Mouse (Mus musculus): ENCODE data around the gene Pygo1. TPM values are rescaled to one million over a fixed set of nuclear protein-coding genes. Genes with fewer than 3 reads are reported as not detected.

Gene Pygo1
- polyA plus RNA-seq, 1 experiment from 2014 or later, result 1.9 TPM

GRCm38 (mm10) chr9:72972984-72973383, 47.5 kb downstream of the Pygo1 start:
- Histone ChIP-seq H3K4me2 (ENCODE audit: low read depth, low read length) (no peak overlapping the region), H3K27ac (ENCODE audit: low read length) (no peak overlapping the region), H3K27me3 (ENCODE audit: control insufficient read depth, insufficient read depth, low read length) (no peaks in the 10 kb centered on the region), H3K9me3 (replicated peaks; ENCODE audit: control insufficient read depth, low read length) (no peaks in the 10 kb centered on the region), H3K4me3 (ENCODE audit: low read length) (no peak overlapping the region), H3K9ac (ENCODE audit: low read length) (no peak overlapping the region), H3K36me3 (ENCODE audit: control insufficient read depth, insufficient read depth) (no peaks in the 10 kb centered on the region), H3K4me1 (ENCODE audit: control insufficient read depth, insufficient read depth, low read length) (no peaks in the 10 kb centered on the region)
- no peak for ATAC-seq (replicated peaks; ENCODE audit: extremely low read depth, insufficient read depth, low FRiP score)

GRCm38 (mm10) chr9:72974734-72975133, 49.3 kb downstream of the Pygo1 start:
- ATAC-seq (replicated peaks; ENCODE audit: extremely low read depth, insufficient read depth, low FRiP score), result no peak
- no peak overlapping the region for H3K4me3 ChIP-seq (ENCODE audit: low read length)
- no peaks in the 10 kb centered on the region for H3K9me3 ChIP-seq (replicated peaks; ENCODE audit: control insufficient read depth, low read length)
- H3K27ac ChIP-seq (ENCODE audit: low read length), result no peak overlapping the region
- no peaks in the 10 kb centered on the region for H3K27me3 ChIP-seq (ENCODE audit: control insufficient read depth, insufficient read depth, low read length)
- no peaks in the 10 kb centered on the region for H3K36me3 ChIP-seq (ENCODE audit: control insufficient read depth, insufficient read depth)
- WGBS, result 83% methylated on average over 5 of the region's 5 CpGs
- no peak overlapping the region for H3K9ac ChIP-seq (ENCODE audit: low read length)
- no peak overlapping the region for H3K4me2 ChIP-seq (ENCODE audit: low read depth, low read length)
- H3K4me1 ChIP-seq (ENCODE audit: control insufficient read depth, insufficient read depth, low read length), result no peaks in the 10 kb centered on the region

- H3K4me2 ChIP-seq (ENCODE audit: low read depth, low read length), result no peak overlapping the region
- no peaks in the 10 kb centered on the region for H3K36me3 ChIP-seq (ENCODE audit: control insufficient read depth, insufficient read depth)
- H3K27me3 ChIP-seq (ENCODE audit: control insufficient read depth, insufficient read depth, low read length), result no peaks in the 10 kb centered on the region
- WGBS, result 71% methylated on average over 1 of the region's 1 CpGs
- H3K4me1 ChIP-seq (ENCODE audit: control insufficient read depth, insufficient read depth, low read length), result no peaks in the 10 kb centered on the region
- H3K9me3 ChIP-seq (replicated peaks; ENCODE audit: control insufficient read depth, low read length), result no peaks in the 10 kb centered on the region
- H3K4me3 ChIP-seq (ENCODE audit: low read length), result no peak overlapping the region
- H3K9ac ChIP-seq (ENCODE audit: low read length), result no peak overlapping the region
- no peak for ATAC-seq (replicated peaks; ENCODE audit: extremely low read depth, insufficient read depth, low FRiP score)
- H3K27ac ChIP-seq (ENCODE audit: low read length), result no peak overlapping the region
Measured at GRCm38 (mm10) chr9:72975242-72975641, 49.8 kb downstream of the Pygo1 start.

GRCm38 (mm10) chr9:72983066-72983465, 57.6 kb downstream of the Pygo1 start:
- H3K27me3 ChIP-seq (ENCODE audit: control insufficient read depth, insufficient read depth, low read length), result no peaks in the 10 kb centered on the region
- no peaks in the 10 kb centered on the region for H3K36me3 ChIP-seq (ENCODE audit: control insufficient read depth, insufficient read depth)
- no peak overlapping the region for H3K4me3 ChIP-seq (ENCODE audit: low read length)
- no peak overlapping the region for H3K27ac ChIP-seq (ENCODE audit: low read length)
- peaks cover 9% of the 10 kb centered on the region for H3K4me1 ChIP-seq (ENCODE audit: control insufficient read depth, insufficient read depth, low read length)
- no peak overlapping the region for H3K9ac ChIP-seq (ENCODE audit: low read length)
- WGBS, result 51% methylated on average over 2 of the region's 2 CpGs
- ATAC-seq (replicated peaks; ENCODE audit: extremely low read depth, insufficient read depth, low FRiP score), result no peak
- no peak overlapping the region for H3K4me2 ChIP-seq (ENCODE audit: low read depth, low read length)
- no peaks in the 10 kb centered on the region for H3K9me3 ChIP-seq (replicated peaks; ENCODE audit: control insufficient read depth, low read length)

- Histone ChIP-seq H3K9me3 (replicated peaks; ENCODE audit: control insufficient read depth, low read length) (no peaks in the 10 kb centered on the region), H3K4me2 (ENCODE audit: low read depth, low read length) (peak within 1 kb of the TSS; percentile 86), H3K27me3 (ENCODE audit: control insufficient read depth, insufficient read depth, low read length) (no peaks in the 10 kb centered on the region), H3K9ac (ENCODE audit: low read length) (peak within 1 kb of the TSS; percentile 77), H3K4me1 (ENCODE audit: control insufficient read depth, insufficient read depth, low read length) (peaks cover 9% of the 10 kb centered on the region), H3K36me3 (ENCODE audit: control insufficient read depth, insufficient read depth) (no peaks in the 10 kb centered on the region), H3K27ac (ENCODE audit: low read length) (peak within 1 kb of the TSS; percentile 58), H3K4me3 (ENCODE audit: low read length) (peak within 1 kb of the TSS; percentile 81)
- WGBS, result under 1% methylated on average over 88 of the region's 88 CpGs
- ATAC-seq (replicated peaks; ENCODE audit: extremely low read depth, insufficient read depth, low FRiP score), result peak; percentile 99
Measured at GRCm38 (mm10) chr9:72985250-72986220, 60.1 kb downstream of the Pygo1 start, which contains the start of the genes Ccpg1os and Ccpg1. Gene Ccpg1os (minus strand): TSS chr9:72985382. Gene Ccpg1 (plus strand): TSS chr9:72985429.

- H3K4me2 ChIP-seq (ENCODE audit: low read depth, low read length), result no peak overlapping the region
- H3K36me3 ChIP-seq (ENCODE audit: control insufficient read depth, insufficient read depth), result no peaks in the 10 kb centered on the region
- H3K4me3 ChIP-seq (ENCODE audit: low read length), result no peak overlapping the region
- WGBS, result 57% methylated on average over 3 of the region's 3 CpGs
- H3K9ac ChIP-seq (ENCODE audit: low read length), result no peak overlapping the region
- no peaks in the 10 kb centered on the region for H3K27me3 ChIP-seq (ENCODE audit: control insufficient read depth, insufficient read depth, low read length)
- H3K27ac ChIP-seq (ENCODE audit: low read length), result no peak overlapping the region
- no peaks in the 10 kb centered on the region for H3K9me3 ChIP-seq (replicated peaks; ENCODE audit: control insufficient read depth, low read length)
- H3K4me1 ChIP-seq (ENCODE audit: control insufficient read depth, insufficient read depth, low read length), result peaks cover 9% of the 10 kb centered on the region
- no peak for ATAC-seq (replicated peaks; ENCODE audit: extremely low read depth, insufficient read depth, low FRiP score)
Measured at GRCm38 (mm10) chr9:72987703-72988102, 62.3 kb downstream of the Pygo1 start.

GRCm38 (mm10) chr9:72988706-72989105, 63.3 kb downstream of the Pygo1 start:
- H3K9ac ChIP-seq (ENCODE audit: low read length), result no peak overlapping the region
- H3K27ac ChIP-seq (ENCODE audit: low read length), result no peak overlapping the region
- no peaks in the 10 kb centered on the region for H3K27me3 ChIP-seq (ENCODE audit: control insufficient read depth, insufficient read depth, low read length)
- ATAC-seq (replicated peaks; ENCODE audit: extremely low read depth, insufficient read depth, low FRiP score), result no peak
- H3K4me1 ChIP-seq (ENCODE audit: control insufficient read depth, insufficient read depth, low read length), result peaks cover 9% of the 10 kb centered on the region
- H3K4me3 ChIP-seq (ENCODE audit: low read length), result no peak overlapping the region
- 77% methylated on average over 5 of the region's 5 CpGs for WGBS
- no peaks in the 10 kb centered on the region for H3K9me3 ChIP-seq (replicated peaks; ENCODE audit: control insufficient read depth, low read length)
- no peak overlapping the region for H3K4me2 ChIP-seq (ENCODE audit: low read depth, low read length)
- no peaks in the 10 kb centered on the region for H3K36me3 ChIP-seq (ENCODE audit: control insufficient read depth, insufficient read depth)

GRCm38 (mm10) chr9:72991420-72991819, 66.0 kb downstream of the Pygo1 start:
- ATAC-seq (replicated peaks; ENCODE audit: extremely low read depth, insufficient read depth, low FRiP score), result no peak
- Histone ChIP-seq H3K27ac (ENCODE audit: low read length) (no peak overlapping the region), H3K9me3 (replicated peaks; ENCODE audit: control insufficient read depth, low read length) (no peaks in the 10 kb centered on the region), H3K4me3 (ENCODE audit: low read length) (no peak overlapping the region), H3K4me1 (ENCODE audit: control insufficient read depth, insufficient read depth, low read length) (peaks cover 3% of the 10 kb centered on the region), H3K9ac (ENCODE audit: low read length) (no peak overlapping the region), H3K36me3 (ENCODE audit: control insufficient read depth, insufficient read depth) (no peaks in the 10 kb centered on the region), H3K4me2 (ENCODE audit: low read depth, low read length) (no peak overlapping the region), H3K27me3 (ENCODE audit: control insufficient read depth, insufficient read depth, low read length) (no peaks in the 10 kb centered on the region)
- 92% methylated on average over 2 of the region's 2 CpGs for WGBS

GRCm38 (mm10) chr9:72992576-72992975, 67.1 kb downstream of the Pygo1 start:
- Histone ChIP-seq H3K4me3 (ENCODE audit: low read length) (no peak overlapping the region), H3K27me3 (ENCODE audit: control insufficient read depth, insufficient read depth, low read length) (no peaks in the 10 kb centered on the region), H3K4me2 (ENCODE audit: low read depth, low read length) (no peak overlapping the region), H3K36me3 (ENCODE audit: control insufficient read depth, insufficient read depth) (no peaks in the 10 kb centered on the region), H3K9ac (ENCODE audit: low read length) (no peak overlapping the region), H3K4me1 (ENCODE audit: control insufficient read depth, insufficient read depth, low read length) (peaks cover 3% of the 10 kb centered on the region), H3K9me3 (replicated peaks; ENCODE audit: control insufficient read depth, low read length) (no peaks in the 10 kb centered on the region), H3K27ac (ENCODE audit: low read length) (no peak overlapping the region)
- ATAC-seq (replicated peaks; ENCODE audit: extremely low read depth, insufficient read depth, low FRiP score), result no peak
- WGBS, result 85% methylated on average over 5 of the region's 5 CpGs

All from heart, embryonic 16.5 days (tissue).